8 mouse cellular contexts compared by ENCODE assay signal in the genomic region with DNA sequence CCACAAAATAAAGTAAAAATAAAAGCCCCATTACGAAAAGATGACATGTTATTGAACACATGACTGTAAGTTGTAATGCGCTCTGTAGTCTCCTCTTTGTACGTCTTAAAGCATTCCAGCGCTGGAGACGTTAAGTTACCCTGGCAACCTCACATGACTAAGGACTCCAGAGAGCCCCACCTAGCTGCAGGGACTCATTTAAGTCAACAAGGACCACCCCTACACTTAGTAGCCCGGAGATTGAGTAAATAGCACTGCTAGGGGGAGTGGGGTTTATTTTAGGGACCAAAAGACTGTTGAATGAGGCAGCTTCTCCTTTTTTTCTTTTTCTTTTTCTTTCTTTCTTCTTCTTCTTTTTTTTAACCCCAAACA.
DNase-seq lines count a peak whose midpoint lies in the region; ATAC-seq and TF ChIP-seq lines count a peak whose summit lies in the region.

No protein-coding gene starts in this region.

- TF ChIP-seq POLR2A in small intestine, adult 2 months (IDR thresholded peaks at IDR 0.05; ENCODE audit: low read depth, low read length) = no peak

- peak overlapping the region; percentile 37 for H3K4me2 ChIP-seq in kidney, postnatal 0 days (ENCODE audit: low read length)
- H3K4me2 ChIP-seq in heart, embryonic 14.5 days (ENCODE audit: low read length) = peak overlapping the region; percentile 43
- H3K4me2 ChIP-seq in liver, embryonic 12.5 days = peak overlapping the region; percentile 26

- no peaks in the 10 kb centered on the region for H3K9me3 ChIP-seq in kidney, postnatal 0 days (replicated peaks; ENCODE audit: low read length)
- no peaks in the 10 kb centered on the region for H3K9me3 ChIP-seq in heart, embryonic 14.5 days (ENCODE audit: control insufficient read depth, low read length)
- H3K9me3 ChIP-seq in liver, embryonic 12.5 days (replicated peaks) = no peaks in the 10 kb centered on the region

- ATAC-seq in kidney, postnatal 0 days (replicated peaks; ENCODE audit: low FRiP score, low read depth) = no peak
- no peak for ATAC-seq in heart, embryonic 14.5 days (ENCODE audit: insufficient number of reproducible peaks, insufficient read depth, low FRiP score, low read depth)
- ATAC-seq in liver, embryonic 12.5 days = peak; percentile 64

- peak; percentile 53 for TF ChIP-seq CTCF in kidney, postnatal 0 days (IDR thresholded peaks at IDR 0.05; ENCODE audit: low read depth)
- no peak for TF ChIP-seq CTCF in small intestine, adult 2 months (IDR thresholded peaks at IDR 0.05; ENCODE audit: extremely low read depth, insufficient read length, insufficient replicate concordance, low read depth, low read length)

- H3K36me3 ChIP-seq in kidney, postnatal 0 days (ENCODE audit: insufficient read depth, low read length) = no peaks in the 10 kb centered on the region
- no peaks in the 10 kb centered on the region for H3K36me3 ChIP-seq in heart, embryonic 14.5 days (ENCODE audit: control insufficient read depth, insufficient read depth, low read length)
- no peaks in the 10 kb centered on the region for H3K36me3 ChIP-seq in liver, embryonic 12.5 days
- no peaks in the 10 kb centered on the region for H3K36me3 ChIP-seq in small intestine, adult 2 months (ENCODE audit: control insufficient read depth, insufficient read depth, low read length)

- no peaks in the 10 kb centered on the region for H3K27me3 ChIP-seq in kidney, postnatal 0 days (ENCODE audit: insufficient read depth, low read length)
- H3K27me3 ChIP-seq in heart, embryonic 14.5 days (ENCODE audit: control insufficient read depth, insufficient read depth, low read length) = no peaks in the 10 kb centered on the region
- peaks cover 39% of the 10 kb centered on the region for H3K27me3 ChIP-seq in liver, embryonic 12.5 days (replicated peaks)
- peaks cover 11% of the 10 kb centered on the region; the same call in 1 of the 2 replicates for H3K27me3 ChIP-seq in small intestine, adult 2 months (ENCODE audit: control insufficient read depth, insufficient read depth, low read length)

- H3K27ac ChIP-seq in kidney, postnatal 0 days = peak overlapping the region; percentile 51
- H3K27ac ChIP-seq in brown adipose tissue, adult 24 weeks (replicated peaks; ENCODE audit: low read depth, low read length) = peak overlapping the region; percentile 93
- peak overlapping the region in 1 of 2 experiments; percentile 75; a peak in 2 of 4 replicates for H3K27ac ChIP-seq in heart, embryonic 14.5 days (replicated peaks in 1 of 2; ENCODE audit: control insufficient read depth in 1 of 2, insufficient read depth in 1 of 2, low read depth in 2 of 2, low read length in 2 of 2)
- H3K27ac ChIP-seq in liver, embryonic 12.5 days = peak overlapping the region; percentile 13; the same call in 1 of the 2 replicates
- peak overlapping the region; percentile 70; the same call in 1 of the 2 replicates for H3K27ac ChIP-seq in small intestine, adult 2 months (ENCODE audit: insufficient read depth, low read depth, low read length)

- no peak overlapping the region for H3K9ac ChIP-seq in kidney, postnatal 0 days (ENCODE audit: low read depth, low read length)
- peak overlapping the region; percentile 9; the same call in 1 of the 2 replicates for H3K9ac ChIP-seq in heart, embryonic 14.5 days (ENCODE audit: low read length)
- no peak overlapping the region for H3K9ac ChIP-seq in liver, embryonic 12.5 days

- peak; percentile 81 for DNase-seq in kidney, postnatal 0 days (ENCODE audit: low spot score)
- DNase-seq in kidney, adult 18-20 months = no peak
- no peak for DNase-seq in cerebellum, postnatal 36 days
- DNase-seq in gastrocnemius, adult 18-20 months (ENCODE audit: low spot score) = no peak

- H3K4me3 ChIP-seq in kidney, postnatal 0 days (replicated peaks; ENCODE audit: low read depth, low read length) = no peak overlapping the region
- H3K4me3 ChIP-seq in brown adipose tissue, adult 24 weeks (ENCODE audit: insufficient read depth, low read depth, low read length) = no peak overlapping the region; the same call in 1 of the 2 replicates
- H3K4me3 ChIP-seq in heart, embryonic 14.5 days (ENCODE audit: control insufficient read depth in 1 of 2, insufficient read depth in 1 of 2, low read depth in 1 of 2, low read length in 2 of 2) = no peak overlapping the region
- no peak overlapping the region for H3K4me3 ChIP-seq in liver, embryonic 12.5 days
- no peak overlapping the region for H3K4me3 ChIP-seq in small intestine, adult 2 months (ENCODE audit: low read depth, low read length)

- 7% methylated on average over 6 of the region's 6 CpGs for WGBS in kidney, postnatal 0 days
- WGBS in heart, embryonic 14.5 days = 16% methylated on average over 6 of the region's 6 CpGs
- 17% methylated on average over 6 of the region's 6 CpGs for WGBS in liver, embryonic 12.5 days (ENCODE audit: insufficient replicate concordance)
- WGBS in small intestine, adult 2 months = 30% methylated on average over 6 of the region's 6 CpGs

- H3K4me1 ChIP-seq in kidney, postnatal 0 days (replicated peaks; ENCODE audit: insufficient read depth, low read length) = peaks cover 22% of the 10 kb centered on the region
- H3K4me1 ChIP-seq in brown adipose tissue, adult 24 weeks (ENCODE audit: control insufficient read depth, insufficient read depth, insufficient read length, low read length) = peaks cover 12% of the 10 kb centered on the region
- peaks cover 12 to 29% of the 10 kb centered on the region in 2 experiments for H3K4me1 ChIP-seq in heart, embryonic 14.5 days (ENCODE audit: control insufficient read depth in 2 of 2, insufficient read depth in 2 of 2, low read length in 2 of 2)
- H3K4me1 ChIP-seq in liver, embryonic 12.5 days = peaks cover 23% of the 10 kb centered on the region
- peaks cover 11% of the 10 kb centered on the region for H3K4me1 ChIP-seq in small intestine, adult 2 months (ENCODE audit: control insufficient read depth, insufficient read depth, insufficient read length, low read length)
